Mouse (Mus musculus) heart, embryonic 14.5 days (tissue): ENCODE measurements around the gene Gcnt1. TPM values are rescaled to one million over a fixed set of nuclear protein-coding genes. Genes with fewer than 3 reads are reported as not detected.

Experiments used
- ATAC-seq: fragments of 200-750 bp; cut with Nextera tagmentation; 2 replicates; pipeline ENCODE4 v1.8.0; 2017; ENCODE audit warnings: low read depth, moderate TSS enrichment; ENCODE audit not compliant: insufficient number of reproducible peaks, insufficient read depth, low FRiP score
- H3K27ac ChIP-seq, 2 experiments: fragments of 200-500 bp in 1 of 2; fragments of 300-500 bp in 1 of 2; sonication (generic) in 1 of 2; replicated peaks in 1 of 2; 2 replicates each; pipeline ENCODE4 v1.5.1; 2012 to 2014; ENCODE audit warnings: low read depth in 2 of 2, low read length in 2 of 2, control low read depth in 1 of 2, mild to moderate bottlenecking in 1 of 2, mixed read lengths in 1 of 2; ENCODE audit not compliant: control insufficient read depth in 1 of 2, insufficient read depth in 1 of 2
- H3K27me3 ChIP-seq: fragments of 300-500 bp; sonication (generic); 2 replicates; pipeline ENCODE4 v1.6.1; 2014; ENCODE audit warnings: mild to moderate bottlenecking, low read length, control low read depth; ENCODE audit not compliant: control insufficient read depth, insufficient read depth
- H3K36me3 ChIP-seq: fragments of 300-500 bp; sonication (generic); 2 replicates; pipeline ENCODE4 v1.6.1; 2014; ENCODE audit warnings: mild to moderate bottlenecking, control low read depth, low read length, mixed read lengths; ENCODE audit not compliant: control insufficient read depth, insufficient read depth
- H3K4me1 ChIP-seq, 2 experiments: fragments of 200-500 bp in 1 of 2; fragments of 300-500 bp in 1 of 2; sonication (generic) in 1 of 2; 2 replicates each; pipeline ENCODE4 v1.6.1; 2012 to 2014; ENCODE audit warnings: low read length in 2 of 2, control low read depth in 1 of 2, mixed read lengths in 1 of 2; ENCODE audit not compliant: control insufficient read depth in 2 of 2, insufficient read depth in 2 of 2
- H3K4me2 ChIP-seq: fragments of 300-500 bp; sonication (generic); 2 replicates; pipeline ENCODE4 v1.6.1; 2014; ENCODE audit warnings: mild to moderate bottlenecking, low read length
- H3K4me3 ChIP-seq, 2 experiments: fragments of 200-500 bp in 1 of 2; fragments of 300-500 bp in 1 of 2; sonication (generic) in 1 of 2; 2 replicates each; pipeline ENCODE4 v1.5.1; 2012 to 2014; ENCODE audit warnings: low read length in 2 of 2, mild to moderate bottlenecking in 2 of 2, control low read depth in 1 of 2, low read depth in 1 of 2, moderate library complexity in 1 of 2; ENCODE audit not compliant: control insufficient read depth in 1 of 2, insufficient read depth in 1 of 2
- H3K9ac ChIP-seq: fragments of 300-500 bp; sonication (generic); 2 replicates; pipeline ENCODE4 v1.6.1; 2014; ENCODE audit warnings: mild to moderate bottlenecking, low read length
- H3K9me3 ChIP-seq: fragments of 300-500 bp; sonication (generic); 2 replicates; pipeline ENCODE4 v1.6.1; 2016; ENCODE audit warnings: low read length, control low read depth; ENCODE audit not compliant: control insufficient read depth
- WGBS: fragments of 180-500 bp; shearing (Covaris S2); extraction: QIAGEN DNeasy Blood & Tissue Kit; methylation state at CpG from one replicate; pipeline ENCODE4 v1.1.7; 2014; 5-methylcytosine and 5-hydroxymethylcytosine counted together
- polyA plus RNA-seq: library from polyadenylated mRNA; unstranded; fragments of >200 nt; fragmentation: Nextera tagmentation; extraction: Ambion mirVana; gene quantifications from 2 replicates; pipeline ENCODE4 v1.2.1, GENCODE M21; 2014

Gcnt1 gene
- polyA plus RNA-seq, 1 experiment from 2014 or later, result 9.9 TPM

DNA sequence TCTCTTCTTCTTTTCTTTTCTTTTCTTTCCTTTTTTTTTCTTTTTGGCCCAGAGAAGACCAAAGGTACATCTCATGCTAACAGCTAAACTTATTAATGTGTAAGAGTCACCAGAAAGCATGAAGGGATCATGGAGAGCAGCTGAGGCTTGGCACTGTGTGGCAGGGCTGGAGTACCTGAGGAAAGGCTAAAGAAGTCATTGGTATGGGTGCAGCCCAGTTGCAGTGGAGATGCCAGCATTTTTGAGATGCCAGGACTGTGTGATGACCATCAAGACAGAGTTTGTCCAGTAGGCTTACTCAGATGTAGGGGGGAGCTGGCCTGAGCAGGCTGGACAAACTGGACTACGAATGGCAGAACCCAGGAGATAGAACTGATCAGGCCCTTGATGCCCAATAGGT, 58.9 kb downstream of the Gcnt1 start:
- WGBS, result 76% methylated on average over 1 of the region's 1 CpGs
- Histone ChIP-seq H3K27ac (no peak overlapping the region), H3K9ac (no peak overlapping the region), H3K9me3 (no peaks in the 10 kb centered on the region), H3K36me3 (no peaks in the 10 kb centered on the region), H3K4me3 (no peak overlapping the region), H3K4me1 (no peaks in the 10 kb centered on the region), H3K27me3 (no peaks in the 10 kb centered on the region), H3K4me2 (no peak overlapping the region)
- no peak for ATAC-seq

DNA sequence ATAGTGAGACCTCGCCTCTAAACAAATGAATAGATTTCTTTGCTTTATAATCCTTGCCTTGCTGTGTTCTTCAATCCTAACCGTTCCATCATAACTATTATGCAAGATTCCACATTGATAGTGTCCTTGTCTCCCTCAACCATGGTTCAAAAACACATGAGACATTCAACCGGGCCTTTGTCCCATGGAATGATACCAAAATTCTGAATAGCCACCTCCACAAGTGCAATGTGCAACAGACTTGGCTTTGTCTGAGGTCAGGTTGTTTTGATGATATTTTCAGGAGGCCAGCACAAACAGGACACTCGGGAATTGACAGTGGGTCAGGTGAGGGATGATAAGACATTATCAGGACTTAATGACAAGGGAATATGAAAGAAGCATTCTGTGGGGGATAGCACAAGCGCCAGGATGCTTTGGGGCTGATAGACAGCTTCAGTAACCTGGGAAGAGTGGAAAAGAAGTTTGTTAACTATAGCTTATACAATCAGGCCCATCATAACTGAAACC, 59.9 kb downstream of the Gcnt1 start:
- no peaks in the 10 kb centered on the region for H3K9me3 ChIP-seq
- no peaks in the 10 kb centered on the region for H3K27me3 ChIP-seq
- ATAC-seq, result no peak
- no peak overlapping the region for H3K27ac ChIP-seq
- H3K4me2 ChIP-seq, result no peak overlapping the region
- 73% methylated on average over 5 of the region's 5 CpGs for WGBS
- no peaks in the 10 kb centered on the region for H3K36me3 ChIP-seq
- H3K4me1 ChIP-seq, result no peaks in the 10 kb centered on the region
- H3K9ac ChIP-seq, result no peak overlapping the region
- no peak overlapping the region for H3K4me3 ChIP-seq

DNA sequence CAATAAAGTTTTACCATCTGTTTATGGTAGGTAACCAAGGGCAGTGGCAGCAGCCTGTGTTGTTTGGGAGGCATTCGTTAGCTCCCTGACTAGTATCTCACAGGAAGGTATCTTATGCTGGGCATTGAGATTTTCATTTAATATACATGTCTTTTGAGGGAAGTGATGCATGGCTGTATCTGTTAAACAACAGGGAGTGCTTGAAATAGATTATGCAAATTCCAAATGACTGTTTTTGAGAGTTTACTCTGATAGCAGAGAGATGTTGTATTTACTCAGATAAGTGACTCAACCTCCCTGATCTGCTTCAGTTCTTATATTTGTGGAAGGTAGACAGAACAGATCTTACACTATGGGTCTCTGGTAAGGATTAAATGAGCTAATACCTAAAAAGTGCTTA, 61.1 kb downstream of the Gcnt1 start:
- no peaks in the 10 kb centered on the region for H3K27me3 ChIP-seq
- no peaks in the 10 kb centered on the region for H3K4me1 ChIP-seq
- H3K9ac ChIP-seq, result no peak overlapping the region
- H3K27ac ChIP-seq, result no peak overlapping the region
- H3K9me3 ChIP-seq, result no peaks in the 10 kb centered on the region
- 79% methylated on average over 1 of the region's 1 CpGs for WGBS
- no peak overlapping the region for H3K4me2 ChIP-seq
- no peaks in the 10 kb centered on the region for H3K36me3 ChIP-seq
- ATAC-seq, result no peak
- no peak overlapping the region for H3K4me3 ChIP-seq

DNA sequence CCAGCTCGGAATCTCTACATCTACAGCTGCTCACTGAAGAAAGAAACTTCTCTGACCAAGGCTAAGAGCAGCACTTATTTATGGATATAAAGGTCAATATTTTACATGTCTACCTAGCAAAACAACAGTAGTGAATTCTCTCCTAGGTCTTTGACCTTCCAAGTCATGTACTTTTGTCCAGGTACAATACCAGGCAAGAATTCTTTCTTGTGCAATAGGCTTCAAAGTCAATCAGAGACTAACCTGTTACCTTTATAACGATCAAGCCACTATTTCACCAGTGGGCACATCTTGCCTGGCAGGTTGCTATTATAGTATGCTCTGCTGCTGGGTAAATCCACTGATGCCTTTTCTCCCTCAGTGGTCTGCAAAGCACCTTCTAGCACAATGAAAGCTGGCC, 61.6 kb downstream of the Gcnt1 start:
- no peak overlapping the region for H3K27ac ChIP-seq
- WGBS, result 85% methylated on average over 2 of the region's 2 CpGs
- H3K36me3 ChIP-seq, result no peaks in the 10 kb centered on the region
- ATAC-seq, result no peak
- H3K9ac ChIP-seq, result no peak overlapping the region
- no peaks in the 10 kb centered on the region for H3K4me1 ChIP-seq
- no peaks in the 10 kb centered on the region for H3K27me3 ChIP-seq
- no peaks in the 10 kb centered on the region for H3K9me3 ChIP-seq
- H3K4me2 ChIP-seq, result no peak overlapping the region
- H3K4me3 ChIP-seq, result no peak overlapping the region

DNA sequence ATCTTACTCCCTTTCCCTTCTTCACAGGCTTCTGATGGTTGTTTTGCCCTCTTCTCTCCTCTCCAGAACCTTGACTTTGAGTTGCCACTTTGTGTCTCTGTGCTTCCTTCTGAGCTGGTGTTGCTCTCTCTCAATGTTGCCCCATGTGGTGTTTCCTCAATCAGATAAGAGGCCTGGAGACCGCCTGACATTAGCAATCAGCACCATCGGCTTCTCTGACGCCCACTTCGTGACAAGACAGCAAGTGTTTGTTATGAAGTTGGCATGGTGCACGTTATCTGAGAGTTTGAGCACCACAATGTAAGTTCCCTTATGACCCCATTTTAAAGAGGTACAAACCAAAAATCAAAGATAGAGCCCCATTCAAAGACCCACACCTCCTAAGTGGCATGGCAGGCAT, 76.6 kb downstream of the Gcnt1 start:
- H3K27me3 ChIP-seq, result no peaks in the 10 kb centered on the region
- no peaks in the 10 kb centered on the region for H3K36me3 ChIP-seq
- no peak overlapping the region for H3K27ac ChIP-seq
- no peak overlapping the region for H3K9ac ChIP-seq
- 44% methylated on average over 5 of the region's 5 CpGs for WGBS
- no peak overlapping the region for H3K4me2 ChIP-seq
- H3K4me1 ChIP-seq, result peaks cover 0 to 2% of the 10 kb centered on the region in 2 experiments; a peak in 1 of 4 replicates
- H3K4me3 ChIP-seq, result no peak overlapping the region
- no peak for ATAC-seq
- no peaks in the 10 kb centered on the region for H3K9me3 ChIP-seq

DNA sequence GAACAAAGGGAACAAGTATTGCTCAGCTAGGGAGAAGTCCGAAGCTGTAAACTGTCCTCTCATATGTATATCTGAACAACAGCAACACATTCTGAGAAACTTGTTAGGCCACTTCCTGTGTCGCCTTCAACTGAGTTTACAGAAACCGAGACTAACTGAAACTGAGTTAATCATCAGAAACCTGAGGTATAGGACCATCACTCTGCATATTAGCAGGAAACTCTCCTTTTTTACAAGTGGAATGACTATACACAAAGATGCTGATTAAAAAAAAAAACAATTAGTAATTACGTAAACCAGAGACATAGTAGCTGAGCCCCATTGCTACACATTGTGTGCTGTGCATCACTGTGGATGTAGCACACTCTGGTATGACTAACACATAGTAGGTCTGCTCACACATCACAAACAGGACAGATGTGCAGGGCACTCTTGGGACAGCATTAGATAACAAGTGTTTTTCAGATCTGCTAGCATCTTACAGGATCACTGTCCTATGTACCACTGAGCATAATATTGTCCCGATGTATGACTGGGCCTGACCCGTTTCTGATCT, 77.4 kb downstream of the Gcnt1 start:
- no peak for ATAC-seq
- WGBS, result 85% methylated on average over 6 of the region's 6 CpGs
- no peak overlapping the region for H3K27ac ChIP-seq
- no peaks in the 10 kb centered on the region for H3K27me3 ChIP-seq
- H3K36me3 ChIP-seq, result no peaks in the 10 kb centered on the region
- H3K4me2 ChIP-seq, result no peak overlapping the region
- H3K9me3 ChIP-seq, result no peaks in the 10 kb centered on the region
- H3K4me1 ChIP-seq, result peaks cover 1 to 2% of the 10 kb centered on the region in 2 experiments; a peak in 3 of 4 replicates
- no peak overlapping the region for H3K9ac ChIP-seq
- H3K4me3 ChIP-seq, result no peak overlapping the region

DNA sequence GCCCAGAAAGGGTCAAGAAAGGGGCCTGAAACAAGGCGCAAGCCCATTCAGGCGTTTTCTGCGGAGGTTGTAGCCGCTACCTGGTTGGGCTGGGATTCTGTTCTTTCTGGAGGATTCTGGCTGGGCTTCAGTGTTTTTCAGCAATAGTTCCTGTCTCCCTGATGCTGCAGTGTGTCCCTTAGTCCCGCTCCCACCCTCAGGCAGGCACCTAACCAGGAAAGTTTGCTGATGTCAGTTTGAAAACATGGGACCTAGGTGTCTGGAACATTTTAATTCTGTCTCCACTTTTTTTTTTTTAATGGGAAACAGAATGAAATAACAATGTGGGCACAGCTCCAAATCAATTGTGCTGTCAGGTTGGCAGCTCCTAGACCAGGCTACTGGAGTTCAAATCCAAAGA, 78.5 kb downstream of the Gcnt1 start:
- no peaks in the 10 kb centered on the region for H3K36me3 ChIP-seq
- H3K27ac ChIP-seq, result no peak overlapping the region
- no peak overlapping the region for H3K9ac ChIP-seq
- H3K4me1 ChIP-seq, result peaks cover 5 to 11% of the 10 kb centered on the region in 2 experiments
- H3K4me3 ChIP-seq, result no peak overlapping the region
- H3K4me2 ChIP-seq, result no peak overlapping the region
- 80% methylated on average over 5 of the region's 5 CpGs for WGBS
- H3K9me3 ChIP-seq, result no peaks in the 10 kb centered on the region
- no peak for ATAC-seq
- no peaks in the 10 kb centered on the region for H3K27me3 ChIP-seq

DNA sequence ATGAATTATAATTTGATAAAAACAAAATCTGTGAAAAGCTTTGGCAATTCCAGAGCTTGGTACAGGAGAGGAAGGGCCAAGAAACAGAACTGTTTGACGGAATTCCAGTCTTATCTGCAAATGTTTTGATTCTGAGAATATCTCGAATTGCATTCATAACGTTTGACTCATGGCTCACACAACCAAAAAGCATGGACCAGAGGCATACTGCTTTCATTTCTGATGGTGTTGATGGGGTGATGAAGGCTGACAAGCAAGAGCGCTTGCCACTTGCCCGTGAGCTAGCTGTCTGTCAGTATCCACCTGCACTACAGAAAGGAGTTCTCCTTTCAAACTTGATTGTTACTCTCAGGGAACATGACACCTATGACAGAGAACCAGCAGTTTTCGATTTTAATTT, 83.1 kb downstream of the Gcnt1 start:
- Histone ChIP-seq H3K4me3 (peak overlapping the region in 1 of 2 experiments; percentile 12; a peak in 1 of 4 replicates), H3K9ac (no peak overlapping the region), H3K36me3 (no peaks in the 10 kb centered on the region), H3K4me2 (peak overlapping the region; percentile 56), H3K27ac (peak overlapping the region; percentile 10 to 48), H3K9me3 (no peaks in the 10 kb centered on the region), H3K4me1 (peaks cover 7 to 18% of the 10 kb centered on the region in 2 experiments), H3K27me3 (no peaks in the 10 kb centered on the region)
- ATAC-seq, result no peak
- WGBS, result 8% methylated on average over 6 of the region's 6 CpGs
